Mouse (Mus musculus) urinary bladder, adult 2 months (tissue): ENCODE measurements around the gene Hrct1. TPM values are rescaled to one million over a fixed set of nuclear protein-coding genes. Genes with fewer than 3 reads are reported as not detected.

Experiments used
- DNase-seq: peaks from one replicate; pipeline ENCODE4 v3.0.0; 2022; ENCODE audit warnings: low spot score
- polyA plus RNA-seq: library from polyadenylated mRNA; depleted of rRNA; stranded (reverse); fragments of >200 nt; gene quantifications from 2 replicates; pipeline ENCODE4 v1.2.3, GENCODE M21; 2012

Gene Hrct1
- polyA plus RNA-seq, 1 experiment: 7.8 TPM

DNA sequence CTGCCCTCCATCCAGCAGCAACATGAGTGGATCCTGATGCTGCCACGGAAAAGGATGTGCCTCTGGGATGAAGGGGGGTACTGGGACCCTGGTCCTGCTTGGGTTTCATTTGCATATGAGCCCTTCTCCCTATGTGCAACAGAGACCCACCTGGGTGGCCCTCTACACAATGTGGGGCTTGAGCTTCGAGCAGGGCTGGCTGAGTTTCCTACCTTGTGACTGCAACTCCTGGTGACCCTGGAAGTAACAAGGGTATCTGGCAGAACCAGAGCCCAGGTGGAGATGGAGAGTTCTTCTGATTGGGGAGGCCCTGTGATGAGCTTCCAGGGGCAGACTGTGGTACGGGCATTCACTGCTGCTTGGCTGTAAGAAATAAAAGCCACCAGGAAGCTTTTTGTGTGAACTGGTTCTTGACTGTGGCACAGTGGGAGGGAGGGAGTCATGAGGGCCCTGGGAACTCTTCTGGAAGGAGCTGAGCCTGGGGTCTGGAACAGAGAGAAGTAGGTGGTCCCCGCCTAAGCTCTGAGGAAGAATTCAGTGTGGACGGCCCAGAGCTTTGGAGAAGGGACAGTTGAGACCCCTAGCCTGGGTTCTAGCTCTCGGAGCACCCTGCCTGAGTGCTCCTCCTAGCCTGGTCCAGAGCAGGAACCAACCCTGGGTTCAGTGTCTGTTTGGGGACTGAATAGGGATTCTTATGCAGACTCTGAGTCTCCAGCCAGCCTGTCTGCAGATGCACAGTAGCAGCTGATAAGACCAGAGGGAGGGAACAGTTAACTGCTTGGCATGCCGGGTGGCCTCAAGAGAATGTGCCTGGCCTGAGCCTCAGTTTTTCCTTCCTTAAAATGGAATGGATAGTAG, 959 bp downstream of the Hrct1 start:
- DNase-seq: no peak

DNA sequence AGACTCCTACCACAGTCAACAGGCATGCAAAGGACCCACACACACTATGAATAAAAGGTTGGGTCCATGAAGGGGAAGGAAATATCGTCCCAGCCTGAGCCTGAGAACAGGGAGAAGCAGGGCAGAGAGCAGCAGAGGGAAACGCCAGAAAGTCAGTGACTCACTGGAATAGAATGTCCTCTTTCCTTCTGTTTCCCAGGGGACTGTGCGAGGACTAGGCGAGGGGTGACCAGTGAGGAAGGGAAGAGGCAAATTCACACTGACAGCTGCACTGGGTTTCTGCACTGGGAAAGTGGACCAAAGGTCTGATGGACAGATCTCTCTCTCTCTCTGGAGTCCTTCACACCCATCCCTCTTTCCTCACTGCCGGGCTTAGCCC, 1.6 kb downstream of the Hrct1 start:
- DNase-seq: no peak

DNA sequence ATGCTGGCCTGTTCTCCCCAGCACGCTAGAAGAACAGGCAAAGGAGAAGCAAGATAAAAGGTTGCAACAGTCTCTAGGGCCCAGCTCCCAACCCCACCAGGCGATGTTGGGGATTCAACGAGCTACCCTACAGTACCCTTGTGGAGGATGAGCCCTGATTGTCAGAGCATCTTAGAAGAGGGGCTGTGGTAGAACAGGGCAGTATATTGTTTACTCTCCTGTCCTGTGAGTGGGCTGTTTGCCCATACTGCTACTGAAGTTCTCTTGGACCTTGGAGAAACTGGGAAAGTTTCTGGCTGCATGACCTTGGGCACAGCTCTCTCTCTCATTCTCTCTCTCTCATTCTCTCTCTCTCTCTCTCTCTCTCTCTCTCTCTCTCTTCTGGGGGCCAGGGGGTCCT, 2.1 kb downstream of the Hrct1 start:
- DNase-seq: no peak

DNA sequence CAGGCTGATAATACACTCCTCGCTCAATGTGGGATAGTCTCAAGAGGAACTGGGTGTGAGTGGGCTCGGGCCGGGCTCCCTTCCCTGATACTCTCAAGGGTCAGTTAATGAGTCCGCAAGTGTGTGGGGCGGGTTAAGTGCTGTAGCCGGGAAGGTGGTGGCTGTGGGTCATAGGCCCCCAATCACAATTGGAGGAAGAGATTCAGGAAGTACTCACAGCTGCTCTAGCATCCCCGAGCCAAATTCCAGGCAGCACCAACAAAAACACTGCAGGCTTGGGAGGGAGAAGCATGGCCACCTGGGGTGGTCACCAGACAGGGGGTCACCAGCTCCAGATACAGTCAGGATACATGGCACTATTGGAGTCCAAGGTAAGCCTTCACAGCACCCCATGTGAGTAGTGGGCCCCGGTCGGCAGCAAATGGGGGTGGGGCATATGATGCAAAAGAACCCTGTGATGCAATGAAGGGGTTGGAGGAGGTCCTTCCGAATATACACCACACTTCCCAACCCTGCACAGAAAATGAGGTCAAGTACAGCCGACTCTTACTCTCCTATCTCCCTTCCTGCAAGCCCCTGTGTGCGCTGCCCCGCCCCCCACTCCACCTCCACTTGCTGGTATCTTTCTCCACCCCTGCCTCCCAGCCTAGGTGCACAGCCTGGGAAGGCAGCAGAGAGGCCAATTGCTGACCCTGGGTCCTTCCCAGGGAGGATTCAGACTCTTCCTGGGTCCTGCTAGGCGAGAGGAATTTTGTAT, 3.0 kb downstream of the Hrct1 start, which contains the start of gene Spaar:
Spaar (plus strand) TSS at position 241 of the 757 bp plus-strand sequence.
- DNase-seq: no peak

DNA sequence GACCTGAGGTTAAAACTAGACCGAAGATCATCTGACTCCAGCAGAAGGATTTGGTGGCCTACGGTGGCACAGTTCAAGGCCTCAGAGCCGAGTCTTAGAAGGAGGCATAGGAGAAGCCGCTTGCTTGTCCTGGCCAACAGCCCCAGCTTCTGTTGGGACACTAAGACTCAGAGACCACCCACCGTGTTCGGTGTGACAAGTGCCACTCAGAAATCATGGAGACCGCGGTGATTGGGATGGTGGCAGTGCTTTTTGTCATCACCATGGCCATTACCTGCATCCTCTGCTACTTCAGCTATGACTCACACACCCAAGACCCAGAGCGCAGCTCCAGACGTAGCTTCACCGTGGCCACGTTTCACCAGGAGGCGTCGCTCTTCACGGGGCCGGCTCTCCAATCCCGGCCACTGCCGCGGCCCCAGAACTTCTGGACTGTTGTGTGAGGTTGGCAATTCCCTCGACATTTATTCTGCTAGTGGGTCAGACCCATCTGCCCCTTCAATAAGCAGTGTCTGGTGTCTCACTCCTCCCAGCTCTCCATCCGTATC, 3.8 kb downstream of the Hrct1 start:
- DNase-seq: no peak

DNA sequence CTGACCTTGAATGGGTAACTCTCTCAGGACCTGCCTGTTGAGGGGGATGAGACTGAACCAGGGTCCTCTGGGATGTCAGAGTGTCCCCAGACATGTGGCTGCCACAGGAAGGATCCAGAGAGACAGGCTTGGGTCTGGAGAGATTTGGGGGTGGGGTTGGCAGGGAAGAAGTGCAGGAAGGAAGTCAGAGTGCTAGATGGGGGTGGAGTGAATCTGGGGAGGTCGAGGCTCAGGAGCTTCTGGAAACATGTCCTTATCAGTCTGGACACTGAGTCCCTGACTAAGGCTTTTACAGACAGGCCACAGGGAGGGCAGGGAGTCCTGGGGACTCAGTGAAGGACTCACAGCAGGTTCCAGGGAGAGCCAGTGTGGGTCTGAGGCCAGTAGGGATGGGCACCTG, 5.2 kb downstream of the Hrct1 start:
- no peak for DNase-seq

DNA sequence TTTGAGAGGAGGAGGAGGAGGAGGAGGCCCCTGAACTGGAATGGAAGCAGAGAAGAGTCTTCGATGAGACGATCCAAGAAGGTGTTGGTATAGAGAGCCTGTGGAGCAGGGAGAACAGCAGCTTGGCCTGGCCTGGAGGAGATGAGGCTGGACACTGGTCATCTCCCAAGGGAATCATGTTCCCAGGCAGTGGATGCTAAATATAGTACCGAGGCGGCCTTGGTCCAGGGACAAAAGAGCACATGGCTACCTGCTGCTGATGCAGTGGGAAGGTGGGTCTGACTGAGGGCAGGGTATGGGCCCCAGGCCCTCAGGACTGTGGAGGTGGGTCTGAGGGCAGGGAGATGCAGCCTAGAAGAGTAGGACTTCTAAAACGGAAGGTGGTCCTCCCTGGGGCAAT, 6.2 kb downstream of the Hrct1 start:
- DNase-seq: no peak

DNA sequence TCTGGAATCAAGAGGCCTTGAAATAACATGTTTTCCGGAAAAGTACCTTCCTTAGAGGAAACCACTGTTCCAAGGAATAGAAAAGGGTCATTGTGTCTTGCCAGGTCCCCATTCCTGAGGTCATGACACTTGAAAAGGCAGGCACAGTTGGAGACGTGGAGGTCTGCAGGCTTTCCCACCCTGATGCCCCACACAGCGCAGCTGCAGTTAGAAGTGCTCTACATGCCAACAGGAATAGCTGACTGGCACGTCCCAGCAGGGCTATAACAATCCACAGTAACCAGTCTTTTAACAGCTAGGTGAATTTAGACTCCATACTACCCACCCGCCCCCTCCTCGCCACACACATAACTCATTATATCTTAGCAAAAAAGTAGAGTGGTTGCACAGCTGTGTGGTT, 10.2 kb downstream of the Hrct1 start:
- DNase-seq: no peak

DNA sequence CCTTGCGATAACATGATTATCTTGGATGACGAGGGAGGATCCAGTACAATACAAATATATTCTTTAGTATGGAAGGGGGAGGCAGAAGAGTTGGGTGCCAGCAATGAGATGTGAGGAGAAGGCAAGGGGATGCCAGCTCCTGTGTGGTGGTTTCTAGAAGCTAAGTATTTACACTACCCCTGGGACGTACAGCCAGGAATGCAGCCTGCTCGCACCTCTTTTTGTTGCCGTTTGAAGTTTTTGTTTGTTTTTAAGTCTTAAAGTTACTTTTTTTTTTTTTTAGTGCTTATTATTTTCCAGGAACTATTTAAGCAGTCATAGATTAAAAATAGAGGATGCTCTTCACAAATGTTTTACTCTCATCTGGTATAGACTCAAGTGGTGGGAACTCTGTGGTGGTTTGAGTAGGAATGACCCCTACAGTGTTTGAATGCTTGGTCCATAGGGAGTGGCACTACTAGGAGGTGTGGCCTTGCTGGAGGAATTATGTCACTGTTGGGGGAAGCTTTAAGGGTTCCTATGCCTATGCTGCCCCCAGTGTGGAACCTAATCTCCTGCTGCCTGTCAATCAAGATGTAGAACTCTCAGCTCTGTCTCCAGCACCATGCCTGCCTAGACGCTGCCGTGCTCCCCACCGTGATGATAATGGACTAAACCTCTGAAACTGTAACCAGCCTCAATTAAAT, 12.1 kb downstream of the Hrct1 start:
- no peak for DNase-seq

DNA sequence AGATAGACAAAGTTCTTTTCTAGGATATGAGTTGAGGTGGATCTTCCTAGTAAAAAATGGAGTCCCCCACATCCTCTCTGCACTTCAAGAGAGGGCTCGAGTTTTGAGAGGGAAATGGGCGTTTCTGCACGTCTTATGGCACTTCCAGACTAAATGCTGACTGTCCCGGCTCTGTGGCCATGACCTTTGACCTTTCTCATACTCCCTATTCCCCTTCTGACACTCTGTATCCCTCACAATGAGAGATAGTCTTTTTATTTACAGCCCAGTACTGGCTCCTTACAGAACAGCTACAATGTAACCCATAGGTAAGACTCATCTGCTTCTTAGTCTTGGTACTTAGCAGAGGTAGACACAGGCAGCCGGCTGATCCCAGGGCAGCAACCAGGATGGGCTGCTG, 14.5 kb downstream of the Hrct1 start:
- DNase-seq: no peak

DNA sequence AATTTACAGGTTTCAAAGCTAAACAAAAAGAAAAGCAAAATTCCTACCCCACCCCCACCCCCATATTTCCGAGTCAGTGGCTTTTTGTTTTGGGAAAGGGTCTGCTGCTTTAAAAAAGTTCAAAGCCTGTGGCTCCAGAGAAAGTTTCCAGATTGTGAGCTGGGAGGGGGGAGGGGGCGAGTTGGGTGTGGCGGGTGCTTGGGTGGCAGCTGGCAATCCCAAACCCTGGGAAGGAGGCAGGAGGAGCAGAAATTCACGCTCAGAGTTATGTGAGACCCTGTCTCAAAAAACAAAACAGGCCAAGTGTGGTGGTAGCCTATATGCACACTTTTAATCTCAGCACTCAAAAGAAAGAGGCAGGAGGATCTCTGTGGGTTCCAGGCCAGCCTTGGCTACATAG, 15.6 kb downstream of the Hrct1 start:
- no peak for DNase-seq

DNA sequence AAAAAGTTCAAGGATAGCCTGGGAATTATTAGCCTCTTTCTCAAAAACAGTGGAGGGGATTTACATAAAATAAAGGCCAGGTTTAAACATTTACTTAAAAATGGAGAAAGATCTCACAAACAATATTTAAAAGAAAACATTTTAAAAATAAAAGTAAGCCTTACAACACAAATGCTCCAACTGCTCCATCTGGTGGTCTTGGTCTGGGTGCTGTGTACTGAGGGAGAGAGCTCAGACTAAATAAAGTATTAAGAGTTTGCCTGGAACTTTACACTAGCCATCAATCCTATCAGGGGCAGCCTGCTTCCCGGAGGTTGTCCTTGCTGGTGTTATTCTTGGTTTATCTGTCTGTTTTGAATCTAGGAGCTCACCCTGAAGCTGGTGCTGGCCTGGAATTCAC, 16.1 kb downstream of the Hrct1 start:
- no peak for DNase-seq

DNA sequence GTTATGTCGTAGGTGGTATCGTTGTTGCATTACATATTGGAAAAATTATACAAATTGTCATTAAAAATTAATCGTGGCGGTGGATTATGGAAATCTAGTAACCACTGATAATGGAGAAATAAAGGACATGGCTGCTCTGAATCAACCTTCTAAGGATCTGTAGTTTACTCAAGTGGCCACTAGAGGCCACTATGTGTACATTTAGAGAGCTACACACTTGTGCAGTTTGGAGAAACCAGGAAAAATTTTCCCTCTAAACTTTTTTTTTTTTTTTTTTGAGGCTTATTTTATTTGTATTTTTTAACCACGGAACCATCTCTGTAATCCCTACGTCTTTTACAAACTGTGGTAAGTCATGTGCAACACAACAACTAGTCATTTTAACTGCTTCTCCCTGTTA, 18.2 kb downstream of the Hrct1 start:
- DNase-seq: no peak

DNA sequence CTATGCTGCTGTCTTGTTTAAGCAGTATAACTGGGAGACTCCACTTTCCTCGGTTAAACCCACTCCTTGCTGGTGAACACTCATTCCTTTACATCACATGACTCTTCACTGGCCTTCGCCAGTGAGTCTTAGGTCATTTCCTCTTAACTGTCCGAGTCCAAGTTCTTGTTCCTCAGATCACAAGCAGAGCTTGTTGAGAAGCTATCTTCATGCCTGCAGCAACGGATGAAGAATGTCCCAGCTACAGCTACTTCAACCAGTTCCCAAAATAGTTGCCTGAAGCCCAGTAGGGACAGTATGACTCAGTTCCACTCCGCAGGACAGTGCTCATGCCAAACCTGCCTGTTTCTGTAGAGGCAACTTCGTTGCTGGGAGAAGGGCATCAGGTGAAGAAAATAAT, 30.2 kb downstream of the Hrct1 start:
- DNase-seq: no peak

DNA sequence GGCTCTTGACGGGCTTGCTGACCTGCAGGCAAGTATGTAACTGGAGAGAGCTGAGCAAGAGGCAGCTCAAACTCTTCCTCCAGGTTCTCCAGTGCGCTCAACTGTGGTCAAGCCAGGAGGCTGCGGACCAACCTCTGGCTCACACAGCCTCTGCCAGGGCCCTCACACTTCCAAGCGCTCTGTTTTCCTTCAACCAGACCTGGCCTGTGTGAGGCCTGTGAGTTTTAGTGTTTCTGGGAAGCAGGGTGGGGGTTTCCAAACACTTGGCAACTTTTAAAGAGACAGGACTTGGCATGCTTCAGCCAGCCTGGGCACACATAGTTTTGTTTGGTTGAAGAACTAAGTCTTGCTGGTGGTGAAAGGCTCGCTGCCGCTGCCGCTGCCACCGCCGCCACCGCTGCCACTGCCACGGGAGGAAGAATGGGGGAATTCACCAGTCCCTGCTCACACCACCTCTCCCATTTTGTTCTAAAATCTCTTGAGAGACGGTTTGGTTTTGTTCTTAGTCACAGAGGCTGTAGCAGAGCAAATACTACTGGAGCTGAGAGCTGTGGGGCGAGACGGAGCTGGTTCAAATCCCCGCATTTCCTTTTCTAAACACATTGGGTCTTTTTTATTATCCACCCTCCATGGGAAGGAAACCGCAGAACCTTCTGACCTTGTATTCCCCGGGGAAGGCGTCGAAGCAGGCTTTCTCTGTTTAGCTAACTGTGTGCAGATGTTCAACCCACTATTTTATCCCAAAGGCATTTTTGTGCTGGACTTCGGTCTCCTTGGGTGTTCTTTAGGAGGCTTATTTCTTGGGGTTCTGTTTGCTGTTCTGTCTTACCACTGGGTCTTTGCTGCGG, 32.8 kb downstream of the Hrct1 start:
- no peak for DNase-seq

DNA sequence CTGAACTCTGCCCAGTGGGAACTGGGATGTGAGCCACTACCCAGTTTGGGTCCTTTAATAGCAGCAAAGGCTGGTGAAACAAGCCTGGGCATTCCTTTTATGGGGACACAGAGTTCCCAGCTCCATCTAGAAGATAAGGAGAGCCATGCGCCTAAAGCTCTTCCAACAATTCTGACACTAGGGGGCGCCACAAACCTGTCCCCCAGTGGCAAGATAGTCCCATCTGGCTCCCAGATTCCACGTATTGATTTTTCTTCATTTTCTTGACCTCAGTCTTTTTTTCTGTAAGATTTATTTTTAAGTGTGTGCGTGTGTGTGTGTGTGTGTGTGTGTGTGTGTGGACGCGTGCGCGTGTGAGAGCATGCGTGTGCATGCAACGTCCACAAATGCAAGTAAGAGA, 33.5 kb downstream of the Hrct1 start:
- no peak for DNase-seq

DNA sequence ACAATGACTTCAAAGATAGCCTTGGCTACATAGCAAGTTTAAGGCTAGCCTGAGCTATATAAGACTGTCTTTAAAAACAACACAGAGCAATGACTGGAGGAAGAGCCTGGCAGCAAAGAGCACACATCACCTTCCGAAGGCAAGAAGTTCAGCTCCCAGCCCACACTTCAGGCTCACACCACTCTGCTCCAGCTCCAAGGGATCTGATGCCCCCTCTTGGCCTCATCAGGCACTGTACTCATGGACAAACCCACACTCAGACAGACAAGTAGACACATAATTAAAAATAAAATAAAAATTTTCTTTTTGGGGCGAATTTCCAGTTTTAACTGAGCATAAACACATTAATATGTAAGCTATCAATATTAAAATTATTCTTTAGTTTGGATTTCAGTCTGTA, 34.3 kb downstream of the Hrct1 start:
- DNase-seq: no peak

DNA sequence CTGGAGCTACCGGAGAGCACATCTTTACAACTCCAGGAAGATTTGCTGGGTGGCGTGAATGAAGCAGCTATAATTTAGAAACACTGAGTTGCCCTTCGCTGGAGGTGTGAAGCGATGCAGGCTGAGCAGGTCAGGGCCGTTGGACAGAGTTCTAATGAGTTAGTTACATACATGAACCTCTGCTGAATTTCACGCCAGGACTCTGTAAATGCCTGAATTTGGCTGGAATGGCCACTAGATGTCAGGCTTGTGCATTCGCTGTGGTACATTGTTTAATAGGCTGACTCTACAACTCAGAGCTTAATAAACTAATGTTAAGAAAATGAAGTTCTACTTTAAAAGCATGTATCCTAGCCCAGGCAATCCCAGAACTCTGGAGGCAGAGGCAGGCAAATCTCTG, 36.4 kb downstream of the Hrct1 start:
- DNase-seq: peak; percentile 27

DNA sequence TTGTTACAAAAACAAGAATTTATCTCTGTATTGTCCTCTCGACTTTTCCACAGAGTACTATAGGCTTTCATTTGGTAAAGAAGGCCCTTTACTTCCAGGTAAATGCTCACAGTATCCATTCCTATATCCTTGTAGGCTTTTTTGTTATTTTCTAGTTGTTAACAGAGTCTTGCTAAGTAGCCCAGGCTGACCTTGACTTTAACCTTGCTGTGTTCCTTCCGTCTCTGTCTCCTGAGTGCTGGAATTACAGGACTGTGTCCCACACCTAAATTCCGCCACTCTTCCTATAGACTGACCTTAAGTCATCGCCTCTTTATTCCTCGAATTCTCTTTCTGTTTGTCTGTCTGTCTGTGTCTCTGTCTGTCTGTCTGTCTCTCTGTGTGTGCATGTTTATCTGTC, 41.4 kb downstream of the Hrct1 start:
- DNase-seq: no peak

DNA sequence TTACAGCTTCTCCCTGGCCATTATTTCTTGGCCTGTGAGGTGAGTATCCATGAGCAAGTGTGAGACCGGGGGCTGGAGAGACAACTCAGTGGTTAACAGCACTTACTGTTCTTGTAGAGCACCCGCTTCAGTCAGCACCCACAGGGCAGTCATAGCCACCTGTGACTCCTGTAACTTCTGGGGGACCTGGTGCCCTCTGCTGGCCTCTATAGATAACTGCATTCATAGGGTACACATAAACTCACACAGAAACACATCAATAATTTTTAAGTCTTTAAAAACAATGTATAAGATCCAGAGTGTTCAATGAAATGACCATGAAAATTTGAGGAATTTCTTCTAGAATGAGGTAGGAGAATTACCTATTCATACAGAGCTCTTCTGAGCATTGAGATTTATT, 42.4 kb downstream of the Hrct1 start:
- no peak for DNase-seq

DNA sequence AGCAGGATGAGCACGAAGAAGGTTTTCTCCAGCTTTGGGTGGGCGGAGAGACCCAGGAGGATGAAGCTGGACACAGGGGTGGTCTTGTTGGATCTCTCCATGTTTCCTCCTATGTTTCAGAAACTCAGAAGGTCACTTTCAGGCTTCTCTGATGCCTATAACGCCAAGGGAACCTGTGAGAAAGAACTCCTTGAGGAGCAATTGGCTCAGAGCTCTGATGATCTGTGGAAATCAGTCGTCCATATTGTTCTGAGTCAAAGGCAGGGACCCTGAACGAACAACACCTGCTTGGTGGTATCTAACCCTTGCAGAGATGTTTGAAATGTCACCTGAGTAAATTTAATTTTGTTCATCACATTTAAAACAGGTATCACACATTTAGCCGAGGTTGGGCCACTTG, 43.9 kb downstream of the Hrct1 start, which contains the start of gene Olfr159:
Olfr159 (minus strand) TSS at position 101 of the 400 bp plus-strand sequence.
- no peak for DNase-seq
